Mouse (Mus musculus): Measurements from ENCODE around the gene Il17rb. TPM values are rescaled to one million over a fixed set of nuclear protein-coding genes. Genes with fewer than 3 reads are reported as not detected.
A peak's percentile ranks its signal among the peaks of the same experiment; 100 is the strongest.

Il17rb gene
- polyA plus RNA-seq, 1 experiment from 2014 or later: 0.69 TPM

- no peak for DNase-seq (ENCODE audit: low spot score)
- H3K27me3 ChIP-seq (ENCODE audit: low read depth, poor library complexity, severe bottlenecking): peaks cover 41% of the 10 kb centered on the region
- 86% methylated on average over 10 of the region's 10 CpGs for WGBS
Observed at GRCm38 (mm10) chr14:30009864-30010560, 1.3 kb upstream of the Il17rb start.

GRCm38 (mm10) chr14:29999475-29999811 lies 9.3 kb downstream of the Il17rb start:
- DNase-seq (ENCODE audit: low spot score): no peak
- H3K9me3 ChIP-seq (replicated peaks): no peaks in the 10 kb centered on the region
- H3K4me1 ChIP-seq: peaks cover 19% of the 10 kb centered on the region
- no peak overlapping the region for H3K27ac ChIP-seq
- WGBS: 91% methylated on average over 3 of the region's 3 CpGs
- peaks cover 39% of the 10 kb centered on the region for H3K36me3 ChIP-seq
- H3K27me3 ChIP-seq (ENCODE audit: low read depth, poor library complexity, severe bottlenecking): no peaks in the 10 kb centered on the region
- no peak overlapping the region for H3K4me3 ChIP-seq

More at GRCm38 (mm10) chr14:30009864-30010560, 1.3 kb upstream of the Il17rb start:
- Histone ChIP-seq H3K27ac (no peak overlapping the region), H3K9me3 (replicated peaks) (no peaks in the 10 kb centered on the region), H3K36me3 (no peaks in the 10 kb centered on the region), H3K4me3 (no peak overlapping the region), H3K4me1 (peaks cover 33% of the 10 kb centered on the region)

GRCm38 (mm10) chr14:29998747-29999474 lies 9.8 kb downstream of the Il17rb start:
- Histone ChIP-seq H3K4me1 (peaks cover 19% of the 10 kb centered on the region), H3K27ac (no peak overlapping the region), H3K36me3 (peaks cover 44% of the 10 kb centered on the region), H3K27me3 (ENCODE audit: low read depth, poor library complexity, severe bottlenecking) (no peaks in the 10 kb centered on the region), H3K9me3 (replicated peaks) (no peaks in the 10 kb centered on the region), H3K4me3 (no peak overlapping the region)
- DNase-seq (ENCODE audit: low spot score): no peak
- WGBS: 82% methylated on average over 13 of the region's 13 CpGs

GRCm38 (mm10) chr14:29997345-29997744 lies 11.4 kb downstream of the Il17rb start:
- Histone ChIP-seq H3K4me1 (peaks cover 19% of the 10 kb centered on the region), H3K4me3 (no peak overlapping the region), H3K9me3 (replicated peaks) (no peaks in the 10 kb centered on the region), H3K27ac (no peak overlapping the region), H3K27me3 (ENCODE audit: low read depth, poor library complexity, severe bottlenecking) (no peaks in the 10 kb centered on the region), H3K36me3 (peaks cover 60% of the 10 kb centered on the region)
- DNase-seq (ENCODE audit: low spot score): no peak

GRCm38 (mm10) chr14:29996000-29996751 lies 12.5 kb downstream of the Il17rb start:
- H3K4me3 ChIP-seq: no peak overlapping the region
- peaks cover 16% of the 10 kb centered on the region for H3K4me1 ChIP-seq
- DNase-seq (ENCODE audit: low spot score): no peak
- peaks cover 71% of the 10 kb centered on the region for H3K36me3 ChIP-seq
- H3K27ac ChIP-seq: no peak overlapping the region; the same call in 1 of the 2 replicates
- no peaks in the 10 kb centered on the region for H3K27me3 ChIP-seq (ENCODE audit: low read depth, poor library complexity, severe bottlenecking)
- WGBS: 91% methylated on average over 11 of the region's 11 CpGs
- no peaks in the 10 kb centered on the region for H3K9me3 ChIP-seq (replicated peaks)

GRCm38 (mm10) chr14:29994976-29995375 lies 13.7 kb downstream of the Il17rb start:
- H3K9me3 ChIP-seq (replicated peaks): no peaks in the 10 kb centered on the region
- H3K27me3 ChIP-seq (ENCODE audit: low read depth, poor library complexity, severe bottlenecking): no peaks in the 10 kb centered on the region
- peaks cover 16% of the 10 kb centered on the region for H3K4me1 ChIP-seq
- whole genome bisulfite sequencing: 24% methylated on average over 4 of the region's 4 CpGs
- no peak overlapping the region for H3K4me3 ChIP-seq
- DNase-seq (ENCODE audit: low spot score): peak; percentile 74
- H3K36me3 ChIP-seq: peaks cover 83% of the 10 kb centered on the region
- no peak overlapping the region for H3K27ac ChIP-seq

GRCm38 (mm10) chr14:29988337-29988736 lies 20.4 kb downstream of the Il17rb start:
- Histone ChIP-seq H3K27ac (no peak overlapping the region), H3K27me3 (ENCODE audit: low read depth, poor library complexity, severe bottlenecking) (no peaks in the 10 kb centered on the region), H3K4me3 (no peak overlapping the region), H3K4me1 (no peaks in the 10 kb centered on the region), H3K36me3 (peaks cover 100% of the 10 kb centered on the region), H3K9me3 (replicated peaks) (no peaks in the 10 kb centered on the region)
- DNase-seq (ENCODE audit: low spot score): no peak
- 97% methylated on average over 4 of the region's 4 CpGs for WGBS

- H3K27me3 ChIP-seq (ENCODE audit: low read depth, poor library complexity, severe bottlenecking): no peaks in the 10 kb centered on the region
- WGBS: 96% methylated on average over 9 of the region's 9 CpGs
- no peaks in the 10 kb centered on the region for H3K9me3 ChIP-seq (replicated peaks)
- peaks cover 100% of the 10 kb centered on the region for H3K36me3 ChIP-seq
- DNase-seq (ENCODE audit: low spot score): no peak
- H3K4me3 ChIP-seq: no peak overlapping the region
- no peak overlapping the region for H3K27ac ChIP-seq
- no peaks in the 10 kb centered on the region for H3K4me1 ChIP-seq
Observed at GRCm38 (mm10) chr14:29987739-29988138, 21.0 kb downstream of the Il17rb start.

- Histone ChIP-seq H3K9me3 (replicated peaks) (no peaks in the 10 kb centered on the region), H3K4me3 (no peak overlapping the region), H3K4me1 (no peaks in the 10 kb centered on the region), H3K27ac (no peak overlapping the region), H3K27me3 (ENCODE audit: low read depth, poor library complexity, severe bottlenecking) (no peaks in the 10 kb centered on the region), H3K36me3 (peaks cover 100% of the 10 kb centered on the region)
- WGBS: 98% methylated on average over 6 of the region's 6 CpGs
- DNase-seq (ENCODE audit: low spot score): no peak
Observed at GRCm38 (mm10) chr14:29987276-29987675, 21.4 kb downstream of the Il17rb start.

GRCm38 (mm10) chr14:29986096-29986495 lies 22.6 kb downstream of the Il17rb start:
- Histone ChIP-seq H3K9me3 (replicated peaks) (no peaks in the 10 kb centered on the region), H3K4me1 (no peaks in the 10 kb centered on the region), H3K27ac (no peak overlapping the region), H3K36me3 (peaks cover 100% of the 10 kb centered on the region), H3K4me3 (no peak overlapping the region), H3K27me3 (ENCODE audit: low read depth, poor library complexity, severe bottlenecking) (no peaks in the 10 kb centered on the region)
- no peak for DNase-seq (ENCODE audit: low spot score)
- 97% methylated on average over 4 of the region's 4 CpGs for WGBS

GRCm38 (mm10) chr14:29980447-29981205 lies 28.1 kb downstream of the Il17rb start:
- Histone ChIP-seq H3K4me1 (peaks cover 9% of the 10 kb centered on the region), H3K27ac (no peak overlapping the region), H3K9me3 (replicated peaks) (no peaks in the 10 kb centered on the region; the same call in 1 of the 2 replicates), H3K27me3 (ENCODE audit: low read depth, poor library complexity, severe bottlenecking) (no peaks in the 10 kb centered on the region), H3K36me3 (peaks cover 74% of the 10 kb centered on the region), H3K4me3 (no peak overlapping the region)
- no peak for DNase-seq (ENCODE audit: low spot score)
- 96% methylated on average over 10 of the region's 10 CpGs for WGBS
